Mouse (Mus musculus): ENCODE measurements around the gene Tgm5. TPM values are rescaled to one million over a fixed set of nuclear protein-coding genes. Genes with fewer than 3 reads are reported as not detected.
"Not testable (repeated sequence)": the region's sequence is repeated elsewhere in the genome, so short reads cannot be mapped to it uniquely, and the experiment has no call there.

Tgm5 gene
- polyA plus RNA-seq, 1 experiment from 2014 or later, result not detected

DNA sequence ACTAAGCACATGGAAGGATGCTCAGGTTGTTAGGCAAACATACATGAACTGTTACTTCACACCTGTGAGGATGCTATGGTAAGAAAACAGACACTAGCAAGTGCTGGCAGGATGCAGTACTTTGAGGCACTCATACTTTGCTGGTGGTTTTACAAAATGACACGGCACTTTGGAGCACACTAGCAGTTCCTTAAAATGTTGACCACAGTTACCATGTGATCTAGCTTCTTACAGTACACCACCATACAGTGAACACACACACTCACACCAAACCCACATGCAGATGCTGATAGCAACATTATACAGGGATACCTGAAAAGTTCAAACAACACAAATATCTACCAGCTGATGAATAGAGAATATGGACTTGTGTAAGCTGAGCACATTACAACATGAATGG is 3.0 kb downstream of the Tgm5 start:
- Histone ChIP-seq H3K27ac (no peak overlapping the region), H3K4me1 (replicated peaks) (no peaks in the 10 kb centered on the region), H3K9me3 (no peaks in the 10 kb centered on the region), H3K27me3 (no peaks in the 10 kb centered on the region), H3K9ac (replicated peaks) (no peak overlapping the region), H3K4me3 (replicated peaks) (no peak overlapping the region), H3K36me3 (no peaks in the 10 kb centered on the region), H3K4me2 (replicated peaks) (no peak overlapping the region)
- ATAC-seq, result no peak
- whole genome bisulfite sequencing, result 89% methylated on average over 1 of the region's 1 CpGs

DNA sequence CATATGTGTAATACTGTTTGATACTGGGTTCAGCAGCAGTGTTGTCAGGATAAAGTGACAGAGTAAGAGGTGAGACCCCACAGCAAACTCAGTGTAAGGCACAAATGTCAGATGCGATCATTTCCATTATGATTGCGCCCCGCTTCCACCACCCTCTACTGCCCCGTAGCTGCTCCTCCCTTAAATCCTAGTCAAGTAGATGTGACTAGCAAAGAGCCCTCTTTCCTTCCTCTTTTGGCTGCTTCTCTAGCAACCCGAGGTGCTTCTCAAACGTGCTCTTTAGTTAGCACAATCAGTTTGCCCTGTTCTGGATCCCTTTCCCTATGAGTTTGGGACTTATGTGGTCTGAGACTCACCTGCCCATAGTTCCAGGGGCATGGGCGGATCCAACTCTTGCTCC is 10.9 kb downstream of the Tgm5 start:
- no peak for ATAC-seq
- Histone ChIP-seq H3K36me3 (no peaks in the 10 kb centered on the region), H3K9ac (replicated peaks) (no peak overlapping the region), H3K27me3 (no peaks in the 10 kb centered on the region), H3K4me2 (replicated peaks) (no peak overlapping the region), H3K4me3 (replicated peaks) (no peak overlapping the region), H3K27ac (no peak overlapping the region), H3K4me1 (replicated peaks) (no peaks in the 10 kb centered on the region), H3K9me3 (no peaks in the 10 kb centered on the region)
- 83% methylated on average over 7 of the region's 7 CpGs for WGBS

DNA sequence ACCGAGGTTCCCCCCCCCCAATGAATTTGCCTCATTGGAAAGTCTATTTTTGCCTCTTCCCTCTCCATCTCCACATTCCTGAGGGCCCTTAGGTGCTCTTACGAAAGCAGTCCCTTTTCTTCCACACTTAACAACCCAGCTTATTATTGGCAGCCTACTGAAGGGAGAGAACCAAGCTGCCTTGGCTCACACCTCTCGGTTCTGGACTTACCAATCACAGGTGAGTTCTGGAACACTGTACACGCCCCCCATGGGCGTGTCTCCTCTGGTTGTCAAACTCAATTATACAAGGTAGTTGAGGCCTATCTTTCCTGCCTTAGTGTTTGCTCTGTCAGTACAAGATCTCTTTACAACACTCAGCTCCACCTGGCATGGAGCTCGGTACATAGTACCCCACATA is 13.8 kb downstream of the Tgm5 start:
- no peak overlapping the region for H3K9ac ChIP-seq (replicated peaks)
- H3K9me3 ChIP-seq, result no peaks in the 10 kb centered on the region
- no peaks in the 10 kb centered on the region for H3K36me3 ChIP-seq
- 84% methylated on average over 6 of the region's 6 CpGs for WGBS
- H3K4me1 ChIP-seq (replicated peaks), result no peaks in the 10 kb centered on the region
- H3K4me2 ChIP-seq (replicated peaks), result no peak overlapping the region
- H3K27me3 ChIP-seq, result no peaks in the 10 kb centered on the region
- no peak overlapping the region for H3K27ac ChIP-seq
- no peak for ATAC-seq
- H3K4me3 ChIP-seq (replicated peaks), result no peak overlapping the region

DNA sequence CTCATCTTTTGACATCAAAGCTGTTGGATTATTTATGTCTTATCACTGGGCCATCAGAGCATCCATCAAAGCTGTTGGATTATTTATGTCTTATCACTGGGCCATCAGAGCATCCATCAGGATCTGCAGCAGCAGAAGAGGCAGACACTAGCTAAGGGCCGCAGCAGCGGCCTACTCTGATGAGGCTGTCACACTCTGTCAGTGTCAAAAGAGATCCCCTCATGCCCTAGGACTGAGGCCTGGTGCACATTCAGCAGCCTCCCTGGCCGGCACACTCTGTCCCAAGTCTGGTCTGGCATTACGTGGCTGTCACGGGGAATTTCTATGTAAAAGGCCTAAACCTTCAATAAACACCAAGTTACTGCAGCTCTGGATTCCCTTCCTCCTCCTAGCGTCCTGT is 16.1 kb downstream of the Tgm5 start:
- no peaks in the 10 kb centered on the region for H3K4me1 ChIP-seq (replicated peaks)
- WGBS, result 64% methylated on average over 6 of the region's 6 CpGs
- H3K9ac ChIP-seq (replicated peaks), result no peak overlapping the region
- no peaks in the 10 kb centered on the region for H3K9me3 ChIP-seq
- ATAC-seq, result no peak
- no peak overlapping the region for H3K27ac ChIP-seq
- no peaks in the 10 kb centered on the region for H3K27me3 ChIP-seq
- no peak overlapping the region for H3K4me3 ChIP-seq (replicated peaks)
- H3K36me3 ChIP-seq, result no peaks in the 10 kb centered on the region
- no peak overlapping the region for H3K4me2 ChIP-seq (replicated peaks)

DNA sequence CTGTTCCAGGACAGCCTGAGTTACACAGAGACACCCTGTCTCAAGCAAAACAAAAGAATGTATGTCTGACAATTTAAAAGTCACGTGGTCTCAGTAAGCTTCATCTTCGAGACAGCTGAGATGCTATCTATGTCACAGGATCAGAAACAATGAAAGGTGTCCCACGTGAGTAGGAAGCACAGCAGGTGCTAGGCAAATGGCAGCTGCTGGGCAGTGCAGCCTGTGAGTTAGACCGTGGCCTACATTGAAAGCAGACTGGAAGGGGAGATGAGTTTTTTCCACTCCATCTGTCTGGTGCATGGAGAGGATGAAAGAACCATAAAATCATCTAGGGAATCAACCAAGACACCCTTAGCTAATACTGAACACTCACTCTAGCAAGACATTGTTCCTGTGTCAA is 18.5 kb downstream of the Tgm5 start:
- no peaks in the 10 kb centered on the region for H3K4me1 ChIP-seq (replicated peaks)
- no peaks in the 10 kb centered on the region for H3K36me3 ChIP-seq
- H3K9me3 ChIP-seq, result no peaks in the 10 kb centered on the region
- ATAC-seq, result no peak
- no peak overlapping the region for H3K9ac ChIP-seq (replicated peaks)
- WGBS, result 61% methylated on average over 4 of the region's 4 CpGs
- H3K27ac ChIP-seq, result no peak overlapping the region
- no peak overlapping the region for H3K4me3 ChIP-seq (replicated peaks)
- H3K4me2 ChIP-seq (replicated peaks), result no peak overlapping the region
- no peaks in the 10 kb centered on the region for H3K27me3 ChIP-seq

DNA sequence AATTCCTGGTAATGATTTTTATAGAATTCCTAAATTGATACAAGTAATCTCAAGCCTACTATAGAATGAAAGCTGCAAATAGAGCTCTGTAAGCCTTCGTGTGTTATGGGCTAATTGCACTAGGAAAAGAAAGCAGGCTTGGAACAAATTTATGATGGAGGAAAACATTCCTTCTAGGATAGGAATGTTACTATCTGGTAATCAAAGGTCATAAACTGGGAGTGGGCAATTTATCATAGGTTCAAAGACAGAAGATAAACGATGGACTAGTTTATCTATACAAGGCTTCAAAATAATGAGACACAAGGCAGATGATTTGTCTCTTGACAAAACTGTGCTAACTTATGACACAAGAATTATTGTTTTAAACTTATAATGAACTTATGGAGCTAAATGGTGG is 24.3 kb downstream of the Tgm5 start:
- H3K27ac ChIP-seq, result no peak overlapping the region
- no peaks in the 10 kb centered on the region for H3K9me3 ChIP-seq
- H3K9ac ChIP-seq (replicated peaks), result no peak overlapping the region
- no peaks in the 10 kb centered on the region for H3K4me1 ChIP-seq (replicated peaks)
- no peak for ATAC-seq
- no peak overlapping the region for H3K4me2 ChIP-seq (replicated peaks)
- H3K36me3 ChIP-seq, result no peaks in the 10 kb centered on the region
- H3K4me3 ChIP-seq (replicated peaks), result no peak overlapping the region
- no peaks in the 10 kb centered on the region for H3K27me3 ChIP-seq
- 96% methylated on average over 2 of the region's 2 CpGs for WGBS

DNA sequence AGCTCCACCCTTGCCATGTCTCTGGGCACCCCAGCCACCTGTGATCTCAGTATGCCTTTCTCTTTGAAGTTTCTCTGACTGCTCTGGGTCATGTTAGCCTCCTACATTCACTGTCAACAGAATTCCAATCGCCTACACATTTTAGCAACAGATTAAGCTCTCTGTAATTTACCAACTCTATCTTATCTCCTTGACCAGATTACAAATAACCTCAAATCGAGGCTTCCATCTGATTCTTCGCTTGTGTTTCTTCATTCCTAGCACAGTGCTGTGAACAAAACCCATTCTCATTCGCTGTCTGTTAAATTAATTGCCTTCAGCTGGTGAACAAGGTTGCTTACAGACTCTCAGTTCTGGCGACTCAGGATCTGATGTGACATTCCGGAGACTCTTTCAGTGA is 27.6 kb downstream of the Tgm5 start:
- no peak overlapping the region for H3K27ac ChIP-seq
- H3K4me2 ChIP-seq (replicated peaks), result no peak overlapping the region
- H3K27me3 ChIP-seq, result no peaks in the 10 kb centered on the region
- WGBS, result 77% methylated on average over 6 of the region's 6 CpGs
- ATAC-seq, result no peak
- H3K4me1 ChIP-seq (replicated peaks), result no peaks in the 10 kb centered on the region
- no peaks in the 10 kb centered on the region for H3K36me3 ChIP-seq
- no peak overlapping the region for H3K4me3 ChIP-seq (replicated peaks)
- no peaks in the 10 kb centered on the region for H3K9me3 ChIP-seq
- no peak overlapping the region for H3K9ac ChIP-seq (replicated peaks)

DNA sequence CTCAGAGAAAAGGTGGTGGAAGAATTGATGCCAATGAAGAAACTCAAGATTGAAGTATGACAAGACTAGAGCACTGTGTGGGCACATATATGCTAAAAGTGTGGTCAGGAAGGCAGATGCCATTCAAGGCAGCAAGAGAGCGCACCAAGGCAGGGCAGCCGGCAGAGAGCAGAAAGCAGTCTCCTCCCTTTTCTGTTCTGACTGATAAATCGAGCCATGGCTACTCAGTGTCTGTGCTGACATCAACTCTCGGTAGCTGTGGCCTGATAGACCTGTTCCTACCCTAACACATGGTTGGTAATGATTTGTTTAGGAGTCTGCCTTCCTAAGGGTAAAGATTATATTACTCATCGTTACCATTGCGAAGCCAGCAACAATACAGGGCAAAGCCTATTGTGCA is 29.7 kb downstream of the Tgm5 start:
- no peaks in the 10 kb centered on the region for H3K4me1 ChIP-seq (replicated peaks)
- WGBS, result 91% methylated on average over 6 of the region's 6 CpGs
- H3K27me3 ChIP-seq, result no peaks in the 10 kb centered on the region
- no peak for ATAC-seq
- H3K4me3 ChIP-seq (replicated peaks), result no peak overlapping the region
- no peak overlapping the region for H3K9ac ChIP-seq (replicated peaks)
- H3K4me2 ChIP-seq (replicated peaks), result no peak overlapping the region
- H3K9me3 ChIP-seq, result no peaks in the 10 kb centered on the region
- H3K27ac ChIP-seq, result no peak overlapping the region
- no peaks in the 10 kb centered on the region for H3K36me3 ChIP-seq

DNA sequence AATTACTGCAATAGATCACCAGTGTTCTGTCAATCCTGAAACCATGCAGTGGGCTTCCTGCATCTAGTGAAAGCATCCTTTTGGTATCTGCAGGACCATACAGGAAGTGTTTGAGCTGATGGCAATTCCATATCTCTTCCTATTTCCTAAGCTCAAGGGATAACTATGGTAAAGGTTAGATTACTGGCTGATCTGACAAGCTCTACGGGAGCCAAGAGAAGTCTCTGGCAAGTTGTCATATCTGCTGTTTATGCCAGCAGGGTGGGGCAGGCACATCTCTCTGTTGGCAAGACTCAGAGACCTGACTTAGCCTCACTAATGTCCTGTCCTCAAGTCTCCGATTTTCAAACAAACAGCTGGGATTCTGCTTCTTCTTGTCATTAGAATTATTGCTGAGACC is 31.6 kb downstream of the Tgm5 start:
- H3K36me3 ChIP-seq, result no peaks in the 10 kb centered on the region
- H3K9me3 ChIP-seq, result no peaks in the 10 kb centered on the region
- H3K4me2 ChIP-seq (replicated peaks), result no peak overlapping the region
- H3K4me3 ChIP-seq (replicated peaks), result no peak overlapping the region
- 86% methylated on average over 2 of the region's 2 CpGs for WGBS
- no peak overlapping the region for H3K27ac ChIP-seq
- H3K9ac ChIP-seq (replicated peaks), result no peak overlapping the region
- no peaks in the 10 kb centered on the region for H3K27me3 ChIP-seq
- ATAC-seq, result no peak
- H3K4me1 ChIP-seq (replicated peaks), result no peaks in the 10 kb centered on the region

DNA sequence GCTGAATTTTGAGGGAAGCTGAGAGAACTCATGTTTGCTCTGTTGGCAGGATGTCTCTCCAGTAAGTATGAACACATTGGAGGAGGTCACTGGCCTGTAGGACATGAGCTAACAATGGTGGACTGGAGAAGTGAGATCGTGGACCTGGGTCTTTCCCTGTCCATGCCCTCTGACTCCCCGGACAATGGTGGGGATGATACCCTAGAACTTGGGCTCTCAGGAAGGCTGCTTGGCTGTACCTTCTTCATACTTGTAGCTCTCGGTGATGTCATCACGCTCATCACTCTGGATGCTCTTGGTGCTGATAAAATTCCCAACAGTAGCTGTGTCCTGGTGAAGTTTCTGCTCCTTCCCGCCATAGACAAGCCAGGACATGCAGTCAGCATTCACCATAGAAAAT is 33.5 kb downstream of the Tgm5 start:
- H3K4me3 ChIP-seq (replicated peaks), result no peak overlapping the region
- ATAC-seq, result no peak
- H3K27ac ChIP-seq, result no peak overlapping the region
- WGBS, result 93% methylated on average over 5 of the region's 5 CpGs
- H3K9ac ChIP-seq (replicated peaks), result no peak overlapping the region
- H3K9me3 ChIP-seq, result no peaks in the 10 kb centered on the region
- H3K4me1 ChIP-seq (replicated peaks), result no peaks in the 10 kb centered on the region
- no peak overlapping the region for H3K4me2 ChIP-seq (replicated peaks)
- H3K36me3 ChIP-seq, result no peaks in the 10 kb centered on the region
- H3K27me3 ChIP-seq, result no peaks in the 10 kb centered on the region

DNA sequence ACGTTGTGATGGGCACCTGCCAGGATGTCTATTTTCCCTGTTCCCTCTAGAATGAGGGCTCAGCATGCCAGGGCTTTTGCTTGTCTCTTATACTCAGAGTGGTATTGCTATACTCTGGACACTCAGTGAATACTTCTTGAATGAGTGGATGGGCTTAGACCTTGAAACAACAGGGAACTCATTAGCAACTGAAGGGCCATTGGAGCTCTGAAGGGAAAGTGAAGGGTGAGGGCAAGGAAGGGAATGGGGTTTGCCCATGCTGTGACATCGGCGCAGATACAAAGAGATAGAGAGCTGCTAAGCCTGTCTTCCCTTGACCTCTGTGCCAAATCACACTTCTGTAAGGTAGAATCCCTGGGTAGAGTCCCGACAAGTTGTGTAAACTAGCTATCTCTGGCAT is 40.0 kb downstream of the Tgm5 start:
- WGBS, result 71% methylated on average over 4 of the region's 4 CpGs
- Histone ChIP-seq H3K4me3 (replicated peaks) (no peak overlapping the region), H3K9ac (replicated peaks) (no peak overlapping the region), H3K4me2 (replicated peaks) (no peak overlapping the region), H3K27ac (no peak overlapping the region), H3K36me3 (no peaks in the 10 kb centered on the region), H3K27me3 (no peaks in the 10 kb centered on the region), H3K4me1 (replicated peaks) (no peaks in the 10 kb centered on the region), H3K9me3 (no peaks in the 10 kb centered on the region)
- no peak for ATAC-seq

DNA sequence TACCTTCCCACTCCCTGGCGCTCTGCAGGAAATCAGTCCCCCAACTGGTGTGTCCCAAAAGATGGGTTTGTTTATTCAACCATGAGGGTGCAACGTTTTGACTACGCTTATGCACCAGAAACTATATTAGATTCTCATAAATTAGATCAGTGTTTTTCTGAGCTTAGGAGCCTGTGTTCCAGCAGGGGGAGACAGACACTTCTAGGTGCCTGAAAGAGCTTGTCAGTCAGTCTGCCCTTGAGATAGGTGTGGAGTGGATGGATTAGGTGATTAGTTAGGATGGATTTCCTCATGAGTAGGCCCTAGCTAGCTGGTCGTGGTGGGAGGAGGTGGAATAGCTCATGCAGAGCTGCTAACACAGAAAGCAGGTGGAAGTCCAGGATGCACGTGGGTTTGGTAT is 44.5 kb downstream of the Tgm5 start:
- Histone ChIP-seq H3K27me3 (no peaks in the 10 kb centered on the region), H3K4me3 (replicated peaks) (no peak overlapping the region), H3K27ac (no peak overlapping the region), H3K36me3 (no peaks in the 10 kb centered on the region), H3K9ac (replicated peaks) (no peak overlapping the region), H3K4me2 (replicated peaks) (no peak overlapping the region), H3K9me3 (no peaks in the 10 kb centered on the region), H3K4me1 (replicated peaks) (no peaks in the 10 kb centered on the region)
- no peak for ATAC-seq
- 62% methylated on average over 5 of the region's 5 CpGs for WGBS

DNA sequence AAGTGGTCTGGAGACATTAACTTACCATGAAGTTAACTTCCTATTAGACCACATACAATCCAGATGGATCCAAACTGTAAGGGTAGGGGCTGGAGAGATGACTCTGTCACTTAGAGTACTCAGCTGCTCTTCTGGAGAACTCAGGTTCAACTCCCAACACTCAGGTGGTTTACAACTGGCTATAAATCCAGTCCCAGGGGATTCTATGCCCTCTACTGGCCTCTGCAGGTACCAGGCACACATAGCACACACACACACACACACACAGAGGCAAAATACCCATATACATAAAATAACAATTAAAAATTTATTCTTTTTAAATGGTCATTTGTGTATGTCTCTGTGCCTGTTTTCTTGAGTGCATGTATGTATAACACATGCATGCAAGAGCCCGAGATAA is 46.3 kb downstream of the Tgm5 start:
- Histone ChIP-seq H3K9ac (replicated peaks) (no peak overlapping the region), H3K27me3 (no peaks in the 10 kb centered on the region), H3K36me3 (no peaks in the 10 kb centered on the region), H3K27ac (no peak overlapping the region), H3K9me3 (no peaks in the 10 kb centered on the region), H3K4me2 (replicated peaks) (no peak overlapping the region), H3K4me3 (replicated peaks) (no peak overlapping the region), H3K4me1 (replicated peaks) (no peaks in the 10 kb centered on the region)
- no peak for ATAC-seq
- 96% methylated on average over 1 of the region's 1 CpGs for WGBS

DNA sequence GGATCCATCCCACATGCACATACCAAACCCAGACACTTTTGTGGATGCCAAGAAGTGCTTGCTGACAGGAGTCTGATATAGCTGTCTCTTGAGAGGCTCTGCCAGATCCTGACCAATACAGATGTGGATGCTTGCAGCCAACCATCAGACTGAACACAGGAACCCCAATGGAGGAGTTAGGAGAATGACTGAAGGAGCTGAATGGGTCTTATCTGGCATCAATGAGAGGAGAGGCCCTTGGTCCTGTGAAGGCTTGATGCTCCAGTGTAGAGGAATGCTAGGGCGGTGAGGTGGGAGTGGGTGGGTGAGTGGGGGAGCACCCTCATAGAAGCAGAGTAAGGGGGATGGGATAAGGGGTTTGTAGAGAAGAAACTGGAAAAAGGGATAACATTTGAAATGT is 46.8 kb downstream of the Tgm5 start:
- not testable (repeated sequence) for H3K9ac ChIP-seq (replicated peaks); H3K36me3 ChIP-seq; H3K4me3 ChIP-seq (replicated peaks); H3K27ac ChIP-seq; H3K4me1 ChIP-seq (replicated peaks); H3K4me2 ChIP-seq (replicated peaks); H3K27me3 ChIP-seq; ATAC-seq; H3K9me3 ChIP-seq
- 95% methylated on average over 1 of the region's 1 CpGs for WGBS
